In genomic region chr16:7201816-7202215, GRCm38 (mm10) we compare ENCODE assay signal across 17 mouse cellular contexts.
DNase-seq lines count a peak whose midpoint lies in the region; ATAC-seq and TF ChIP-seq lines count a peak whose summit lies in the region.
"Had no signal": no experiment of that assay in that cellular context is flagged by ENCODE, and none has a peak within 500 bp of the region (broad histone marks: within the 10 kb centered on the region; RNA-seq: fewer than 3 reads in every experiment).

No protein-coding gene starts in this region.

- H3K9me3 ChIP-seq in embryonic facial prominence, embryonic 11.5 days (replicated peaks; ENCODE audit: control insufficient read depth, low read length), result no peaks in the 10 kb centered on the region
- no peaks in the 10 kb centered on the region for H3K9me3 ChIP-seq in embryonic facial prominence, embryonic 10.5 days
- H3K9me3 ChIP-seq in intestine, embryonic 14.5 days (ENCODE audit: control insufficient read depth, low read length), result no peaks in the 10 kb centered on the region
- no peaks in the 10 kb centered on the region for H3K9me3 ChIP-seq in intestine, embryonic 15.5 days
- no peaks in the 10 kb centered on the region for H3K9me3 ChIP-seq in lung, embryonic 14.5 days (ENCODE audit: low read depth, low read length)
- no peaks in the 10 kb centered on the region for H3K9me3 ChIP-seq in embryonic facial prominence, embryonic 14.5 days (ENCODE audit: control insufficient read depth, low read length)
- no peaks in the 10 kb centered on the region for H3K9me3 ChIP-seq in stomach, postnatal 0 days (ENCODE audit: control insufficient read depth, low read length)
- H3K9me3 ChIP-seq: heart, embryonic 10.5 days; hindbrain, embryonic 10.5 days; limb, embryonic 15.5 days; liver, embryonic 15.5 days; midbrain, embryonic 15.5 days had no signal

- no peak overlapping the region for H3K4me2 ChIP-seq in embryonic facial prominence, embryonic 11.5 days (ENCODE audit: low read depth, low read length)
- no peak overlapping the region for H3K4me2 ChIP-seq in intestine, embryonic 14.5 days (ENCODE audit: low read length)
- no peak overlapping the region for H3K4me2 ChIP-seq in intestine, embryonic 15.5 days (replicated peaks)
- H3K4me2 ChIP-seq in lung, embryonic 14.5 days, result no peak overlapping the region
- no peak overlapping the region for H3K4me2 ChIP-seq in embryonic facial prominence, embryonic 14.5 days (ENCODE audit: low read depth, low read length)
- no peak overlapping the region for H3K4me2 ChIP-seq in stomach, postnatal 0 days (replicated peaks; ENCODE audit: low read depth)
- H3K4me2 ChIP-seq: limb, embryonic 15.5 days; liver, embryonic 15.5 days; midbrain, embryonic 15.5 days had no signal

- no peaks in the 10 kb centered on the region for H3K4me1 ChIP-seq in embryonic facial prominence, embryonic 11.5 days (ENCODE audit: control insufficient read depth, insufficient read depth, low read length)
- H3K4me1 ChIP-seq in embryonic facial prominence, embryonic 10.5 days, result 0 out of 2 replicates have a peak, but pooled peaks cover 4% of the 10 kb centered on the region
- H3K4me1 ChIP-seq in intestine, embryonic 14.5 days (replicated peaks; ENCODE audit: control insufficient read depth, insufficient read depth, low read length), result no peaks in the 10 kb centered on the region
- H3K4me1 ChIP-seq in intestine, embryonic 15.5 days (replicated peaks), result no peaks in the 10 kb centered on the region
- H3K4me1 ChIP-seq in lung, embryonic 14.5 days (ENCODE audit: insufficient read depth), result no peaks in the 10 kb centered on the region
- H3K4me1 ChIP-seq in embryonic facial prominence, embryonic 14.5 days (ENCODE audit: control insufficient read depth, insufficient read depth, low read length), result no peaks in the 10 kb centered on the region
- no peaks in the 10 kb centered on the region for H3K4me1 ChIP-seq in stomach, postnatal 0 days (replicated peaks; ENCODE audit: control insufficient read depth, insufficient read depth)
- H3K4me1 ChIP-seq: heart, embryonic 10.5 days; limb, embryonic 15.5 days; liver, embryonic 15.5 days; midbrain, embryonic 15.5 days had no signal

- H3K9ac ChIP-seq in embryonic facial prominence, embryonic 11.5 days (replicated peaks; ENCODE audit: low read length), result no peak overlapping the region
- H3K9ac ChIP-seq in intestine, embryonic 14.5 days (ENCODE audit: low read length), result no peak overlapping the region
- H3K9ac ChIP-seq in intestine, embryonic 15.5 days, result no peak overlapping the region
- no peak overlapping the region for H3K9ac ChIP-seq in lung, embryonic 14.5 days
- H3K9ac ChIP-seq in embryonic facial prominence, embryonic 14.5 days (ENCODE audit: low read depth, low read length), result no peak overlapping the region
- no peak overlapping the region for H3K9ac ChIP-seq in stomach, postnatal 0 days (ENCODE audit: low read length)
- H3K9ac ChIP-seq: limb, embryonic 15.5 days; liver, embryonic 15.5 days; midbrain, embryonic 15.5 days had no signal

- peak; percentile 33 for DNase-seq in embryonic facial prominence, embryonic 11.5 days (ENCODE audit: low spot score)
- DNase-seq in embryonic facial prominence, embryonic 10.5 days (ENCODE audit: low spot score), result no peak
- peak; percentile 54 for DNase-seq in intestine, embryonic 14.5 days (ENCODE audit: low spot score)
- DNase-seq in lung, embryonic 14.5 days, result peak; percentile 66
- DNase-seq in lung, adult 18-20 months, result no peak
- peak; percentile 45 for DNase-seq in embryonic facial prominence, embryonic 14.5 days (ENCODE audit: low spot score)
- no peak for DNase-seq in stomach, postnatal 0 days (ENCODE audit: low spot score)
- DNase-seq: gastrocnemius, adult 2 months; lung, postnatal 10 days had no signal

- TF ChIP-seq CTCF in lung, embryonic 14.5 days (IDR thresholded peaks at IDR 0.05; ENCODE audit: low read depth), result no peak
- no peak for TF ChIP-seq CTCF in stomach, postnatal 0 days (IDR thresholded peaks at IDR 0.05; ENCODE audit: low read depth)

- H3K4me3 ChIP-seq in embryonic facial prominence, embryonic 11.5 days (ENCODE audit: low read depth, low read length), result no peak overlapping the region
- no peak overlapping the region for H3K4me3 ChIP-seq in embryonic facial prominence, embryonic 10.5 days
- H3K4me3 ChIP-seq in intestine, embryonic 14.5 days (ENCODE audit: low read depth, low read length), result no peak overlapping the region
- H3K4me3 ChIP-seq in intestine, embryonic 15.5 days (replicated peaks), result no peak overlapping the region
- H3K4me3 ChIP-seq in lung, embryonic 14.5 days (ENCODE audit: low read depth, low read length), result no peak overlapping the region
- H3K4me3 ChIP-seq in embryonic facial prominence, embryonic 14.5 days (ENCODE audit: low read depth, low read length), result no peak overlapping the region
- H3K4me3 ChIP-seq in stomach, postnatal 0 days (ENCODE audit: low read depth, low read length), result no peak overlapping the region
- H3K4me3 ChIP-seq: gastrocnemius, adult 2 months; heart, embryonic 10.5 days; hindbrain, embryonic 10.5 days; limb, embryonic 15.5 days; liver, embryonic 15.5 days; midbrain, embryonic 15.5 days had no signal

- no peak for TF ChIP-seq EP300 in stomach, postnatal 0 days (optimal IDR thresholded peaks at IDR 0.05)

- no peaks in the 10 kb centered on the region for H3K27me3 ChIP-seq in embryonic facial prominence, embryonic 11.5 days (ENCODE audit: control insufficient read depth, insufficient read depth, low read length)
- no peaks in the 10 kb centered on the region for H3K27me3 ChIP-seq in embryonic facial prominence, embryonic 10.5 days (replicated peaks; ENCODE audit: low read depth, poor library complexity, severe bottlenecking)
- H3K27me3 ChIP-seq in intestine, embryonic 14.5 days (replicated peaks; ENCODE audit: control insufficient read depth, insufficient read depth, low read length), result no peaks in the 10 kb centered on the region
- H3K27me3 ChIP-seq in intestine, embryonic 15.5 days (replicated peaks), result no peaks in the 10 kb centered on the region
- no peaks in the 10 kb centered on the region for H3K27me3 ChIP-seq in lung, embryonic 14.5 days (ENCODE audit: insufficient read depth, low read length)
- no peaks in the 10 kb centered on the region for H3K27me3 ChIP-seq in embryonic facial prominence, embryonic 14.5 days (replicated peaks; ENCODE audit: control insufficient read depth, insufficient read depth, low read length)
- no peaks in the 10 kb centered on the region for H3K27me3 ChIP-seq in stomach, postnatal 0 days (ENCODE audit: control insufficient read depth, insufficient read depth, low read length)
- H3K27me3 ChIP-seq: CH12.LX; limb, embryonic 15.5 days; liver, embryonic 15.5 days; midbrain, embryonic 15.5 days had no signal

- no peak overlapping the region for H3K27ac ChIP-seq in embryonic facial prominence, embryonic 11.5 days (replicated peaks; ENCODE audit: low read depth, low read length)
- no peak overlapping the region for H3K27ac ChIP-seq in embryonic facial prominence, embryonic 10.5 days (replicated peaks)
- no peak overlapping the region for H3K27ac ChIP-seq in intestine, embryonic 14.5 days (ENCODE audit: low read depth)
- no peak overlapping the region for H3K27ac ChIP-seq in intestine, embryonic 15.5 days
- H3K27ac ChIP-seq in lung, embryonic 14.5 days (ENCODE audit: low read depth), result no peak overlapping the region
- no peak overlapping the region for H3K27ac ChIP-seq in embryonic facial prominence, embryonic 14.5 days (replicated peaks; ENCODE audit: low read depth, low read length)
- H3K27ac ChIP-seq in stomach, postnatal 0 days (replicated peaks), result no peak overlapping the region
- H3K27ac ChIP-seq: gastrocnemius, adult 2 months; heart, embryonic 10.5 days; hindbrain, embryonic 10.5 days; limb, embryonic 15.5 days; liver, embryonic 15.5 days; midbrain, embryonic 15.5 days had no signal

- ATAC-seq in embryonic facial prominence, embryonic 11.5 days (replicated peaks; ENCODE audit: insufficient number of reproducible peaks, low FRiP score, low TSS enrichment, low read depth), result no peak
- no peak for ATAC-seq in intestine, embryonic 14.5 days (replicated peaks; ENCODE audit: low FRiP score, low TSS enrichment, low read depth)
- no peak for ATAC-seq in intestine, embryonic 15.5 days
- ATAC-seq in lung, embryonic 14.5 days (ENCODE audit: insufficient read depth), result no peak
- no peak for ATAC-seq in embryonic facial prominence, embryonic 14.5 days (ENCODE audit: low read depth)
- ATAC-seq in stomach, postnatal 0 days (ENCODE audit: low FRiP score, low TSS enrichment), result no peak
- ATAC-seq: intestine, postnatal 0 days; midbrain, embryonic 15.5 days had no signal

- 66% methylated on average over 4 of the region's 4 CpGs for WGBS in embryonic facial prominence, embryonic 11.5 days
- WGBS in embryonic facial prominence, embryonic 10.5 days, result 68% methylated on average over 4 of the region's 4 CpGs
- WGBS in intestine, embryonic 14.5 days, result 57% methylated on average over 4 of the region's 4 CpGs
- WGBS in intestine, embryonic 15.5 days, result 47% methylated on average over 4 of the region's 4 CpGs
- 49% methylated on average over 4 of the region's 4 CpGs for WGBS in lung, embryonic 14.5 days
- WGBS in embryonic facial prominence, embryonic 14.5 days, result 43% methylated on average over 4 of the region's 4 CpGs
- 46% methylated on average over 4 of the region's 4 CpGs for WGBS in stomach, postnatal 0 days

- no peaks in the 10 kb centered on the region for H3K36me3 ChIP-seq in embryonic facial prominence, embryonic 11.5 days (replicated peaks; ENCODE audit: control insufficient read depth, insufficient read depth, low read depth, low read length)
- no peaks in the 10 kb centered on the region for H3K36me3 ChIP-seq in embryonic facial prominence, embryonic 10.5 days (replicated peaks)
- no peaks in the 10 kb centered on the region for H3K36me3 ChIP-seq in intestine, embryonic 14.5 days (ENCODE audit: control insufficient read depth, insufficient read depth, low read length)
- no peaks in the 10 kb centered on the region for H3K36me3 ChIP-seq in intestine, embryonic 15.5 days
- H3K36me3 ChIP-seq in lung, embryonic 14.5 days (ENCODE audit: insufficient read depth), result no peaks in the 10 kb centered on the region
- H3K36me3 ChIP-seq in embryonic facial prominence, embryonic 14.5 days (ENCODE audit: control insufficient read depth, insufficient read depth, low read length), result no peaks in the 10 kb centered on the region
- H3K36me3 ChIP-seq in stomach, postnatal 0 days (ENCODE audit: control insufficient read depth, insufficient read depth, low read length), result no peaks in the 10 kb centered on the region
- H3K36me3 ChIP-seq: heart, embryonic 10.5 days; hindbrain, embryonic 10.5 days; limb, embryonic 15.5 days; liver, embryonic 15.5 days; midbrain, embryonic 15.5 days had no signal

Comparison
In these comparisons a context has a peak if more than half of its experiments do, and no peak if none do; other contexts are left out.
1. DNase-seq: peak in embryonic facial prominence, embryonic 11.5 days (single experiment), intestine, embryonic 14.5 days (single experiment), lung, embryonic 14.5 days (single experiment) and embryonic facial prominence, embryonic 14.5 days (single experiment); none in embryonic facial prominence, embryonic 10.5 days (single experiment), lung, adult 18-20 months (0 of 2) and stomach, postnatal 0 days (single experiment).